Mouse (Mus musculus) heart, postnatal 0 days (tissue): ENCODE measurements around the gene Tfr2. TPM values are rescaled to one million over a fixed set of nuclear protein-coding genes. Genes with fewer than 3 reads are reported as not detected.
A peak's percentile ranks its signal among the peaks of the same experiment; 100 is the strongest.

Source experiments
- ATAC-seq: fragments of 200-750 bp; cut with Nextera tagmentation; 2 replicates; pipeline ENCODE4 v1.8.0; 2017; ENCODE audit warnings: low read depth, moderate number of reproducible peaks, moderate library complexity; ENCODE audit not compliant: insufficient read depth
- DNase-seq: peaks from one replicate; pipeline ENCODE4 v3.0.0-alpha.2; 2016; ENCODE audit warnings: low spot score
- H3K27ac ChIP-seq: fragments of 300-500 bp; sonication (generic); 2 replicates; pipeline ENCODE4 v1.5.1; 2014; ENCODE audit warnings: low read depth, mild to moderate bottlenecking
- H3K27me3 ChIP-seq: fragments of 300-500 bp; sonication (generic); 2 replicates; pipeline ENCODE4 v1.6.1; 2014; ENCODE audit warnings: low read length, mixed read lengths; ENCODE audit not compliant: control insufficient read depth, insufficient read depth
- H3K36me3 ChIP-seq: fragments of 300-500 bp; sonication (generic); replicated peaks from 2 replicates; pipeline ENCODE4 v1.6.1; 2014; ENCODE audit warnings: low read length, mixed read lengths; ENCODE audit not compliant: control insufficient read depth, insufficient read depth
- H3K4me1 ChIP-seq: fragments of 300-500 bp; sonication (generic); 2 replicates; pipeline ENCODE4 v1.6.1; 2014; ENCODE audit warnings: antibody characterized with exemption; ENCODE audit not compliant: control insufficient read depth, insufficient read depth
- H3K4me2 ChIP-seq: fragments of 300-500 bp; sonication (generic); 2 replicates; pipeline ENCODE4 v1.6.1; 2014; ENCODE audit warnings: low read depth, mild to moderate bottlenecking, low read length, moderate library complexity
- H3K4me3 ChIP-seq: fragments of 300-500 bp; sonication (generic); 2 replicates; pipeline ENCODE4 v1.5.1; 2014; ENCODE audit warnings: low read depth, low read length
- H3K9ac ChIP-seq: fragments of 300-500 bp; sonication (generic); replicated peaks from 2 replicates; pipeline ENCODE4 v1.6.1; 2014; ENCODE audit warnings: low read depth, low read length, mixed read lengths
- H3K9me3 ChIP-seq: fragments of 300-500 bp; sonication (generic); replicated peaks from 2 replicates; pipeline ENCODE4 v1.6.1; 2016; ENCODE audit warnings: low read length; ENCODE audit not compliant: control insufficient read depth
- CTCF ChIP-seq: IDR thresholded peaks from 2 replicates; pipeline ENCODE4 v1.5.1; 2016; ENCODE audit warnings: antibody characterized with exemption, control low read depth, low read depth
- EP300 ChIP-seq: IDR thresholded peaks from 2 replicates; pipeline ENCODE4 v1.6.1; 2016; ENCODE audit warnings: antibody characterized with exemption, low read depth
- WGBS: fragments of 180-500 bp; shearing (Covaris S2); extraction: QIAGEN DNeasy Blood & Tissue Kit; methylation state at CpG from one replicate; pipeline ENCODE4 v1.1.7; 2014; 5-methylcytosine and 5-hydroxymethylcytosine counted together
- microRNA-seq: library from miRNA; unstranded; fragments of <30 nt; microRNA quantifications from one replicate; pipeline ENCODE4, GENCODE M21; 2016
- polyA plus RNA-seq: library from polyadenylated mRNA; unstranded; fragments of >200 nt; fragmentation: Nextera tagmentation; extraction: Ambion mirVana; gene quantifications from 2 replicates; pipeline ENCODE4 v1.2.1, GENCODE M21; 2015
- total RNA-seq: library from RNA; depleted of rRNA; stranded (reverse); fragments of >200 nt; gene quantifications from 2 replicates; pipeline ENCODE4 v1.2.3, GENCODE M21; 2014; ENCODE audit warnings: low replicate concordance; rRNA removed

Tfr2 gene
- total and polyA plus RNA-seq, 2 experiments from 2014 or later, result 0.07 TPM; not detected in 1

- Histone ChIP-seq H3K27me3 (no peaks in the 10 kb centered on the region), H3K36me3 (peaks cover 38% of the 10 kb centered on the region), H3K9me3 (no peaks in the 10 kb centered on the region), H3K4me1 (peaks cover 23% of the 10 kb centered on the region), H3K9ac (peak overlapping the region; percentile 70; the same call in 1 of the 2 replicates), H3K4me3 (peak overlapping the region; percentile 79; the same call in 1 of the 2 replicates), H3K27ac (peak overlapping the region; percentile 88), H3K4me2 (peak overlapping the region; percentile 92; the same call in 1 of the 2 replicates)
- no peak for ATAC-seq
- 39% methylated on average over 4 of the region's 4 CpGs for WGBS
- TF ChIP-seq EP300 (no peak), CTCF (no peak)
- DNase-seq, result no peak
Observed at GRCm38 (mm10) chr5:137631591-137631990, 62.0 kb downstream of the Tfr2 start.

- DNase-seq (no peak), ATAC-seq (no peak)
- Histone ChIP-seq H3K9me3 (no peaks in the 10 kb centered on the region), H3K27me3 (no peaks in the 10 kb centered on the region), H3K4me2 (no peak overlapping the region), H3K4me3 (no peak overlapping the region), H3K27ac (no peak overlapping the region), H3K36me3 (peaks cover 57% of the 10 kb centered on the region), H3K9ac (no peak overlapping the region), H3K4me1 (peaks cover 17% of the 10 kb centered on the region)
- TF ChIP-seq EP300 (no peak), CTCF (no peak)
- 70% methylated on average over 12 of the region's 12 CpGs for WGBS
Observed at GRCm38 (mm10) chr5:137633397-137634084, 63.9 kb downstream of the Tfr2 start.

Small RNAs within 50 kb of the gene (microRNA-seq; reads per million reads assigned to microRNA genes)
- 0.89 reads per million for gene Mir6418

Other genes with a start within 250 kb of the Tfr2 start
- 7.3 and 14.8 TPM in 2 replicates for gene Slc12a9, start 236.2 kb upstream of the Tfr2 start, total RNA-seq
- gene Slc12a9, start 236.2 kb upstream of the Tfr2 start, polyA plus RNA-seq, result 4.0 and 4.5 TPM in 2 replicates
- 99.2 and 113 TPM in 2 replicates for gene Ephb4, start 219.7 kb upstream of the Tfr2 start, total RNA-seq
- gene Ephb4, start 219.7 kb upstream of the Tfr2 start, polyA plus RNA-seq, result 20.4 and 23.1 TPM in 2 replicates
- under 0.01 and 0.43 TPM in 2 replicates for gene Zan, start 92.8 kb upstream of the Tfr2 start, total RNA-seq
- gene Zan, start 92.8 kb upstream of the Tfr2 start, polyA plus RNA-seq, result 0.04 TPM in 2 replicates
- gene Pop7, start 67.3 kb upstream of the Tfr2 start, total RNA-seq, result 40.1 and 61.3 TPM in 2 replicates
- 39.9 and 40.6 TPM in 2 replicates for gene Pop7, start 67.3 kb upstream of the Tfr2 start, polyA plus RNA-seq
- 12.0 and 17.7 TPM in 2 replicates for gene Gigyf1, start 51.3 kb upstream of the Tfr2 start, total RNA-seq
- gene Gigyf1, start 51.3 kb upstream of the Tfr2 start, polyA plus RNA-seq, result 7.2 TPM in 2 replicates
- gene Epo, start 36.6 kb upstream of the Tfr2 start, total RNA-seq, result not detected in 2 replicates
- not detected in 2 replicates for gene Epo, start 36.6 kb upstream of the Tfr2 start, polyA plus RNA-seq
- gene Gnb2, start 36.3 kb upstream of the Tfr2 start, total RNA-seq, result 599 and 872 TPM in 2 replicates
- gene Gnb2, start 36.3 kb upstream of the Tfr2 start, polyA plus RNA-seq, result 301 TPM in 2 replicates
- not detected in 2 replicates for gene Actl6b, start 16.3 kb upstream of the Tfr2 start, total RNA-seq
- gene Actl6b, start 16.3 kb upstream of the Tfr2 start, polyA plus RNA-seq, result not detected in 2 replicates
- gene Mospd3, start 31.2 kb downstream of the Tfr2 start, total RNA-seq, result 9.3 TPM in 1 of 2 replicates, not detected in the other
- gene Mospd3, start 31.2 kb downstream of the Tfr2 start, polyA plus RNA-seq, result 18.3 and 19.7 TPM in 2 replicates
- 172 and 201 TPM in 2 replicates for gene Pcolce, start 43.9 kb downstream of the Tfr2 start, total RNA-seq
- gene Pcolce, start 43.9 kb downstream of the Tfr2 start, polyA plus RNA-seq, result 116 and 122 TPM in 2 replicates
- 0.65 TPM in 1 of 2 replicates, not detected in the other for gene Fbxo24, start 59.2 kb downstream of the Tfr2 start, total RNA-seq
- gene Fbxo24, start 59.2 kb downstream of the Tfr2 start, polyA plus RNA-seq, result 0.11 and 0.16 TPM in 2 replicates
- 12.7 and 19.7 TPM in 2 replicates for gene Lrch4, start 59.3 kb downstream of the Tfr2 start, total RNA-seq
- gene Lrch4, start 59.3 kb downstream of the Tfr2 start, polyA plus RNA-seq, result 15.9 and 17.8 TPM in 2 replicates
- gene Gm20605, start 59.3 kb downstream of the Tfr2 start, total RNA-seq, result 1.6 and 5.3 TPM in 2 replicates
- gene Gm20605, start 59.3 kb downstream of the Tfr2 start, polyA plus RNA-seq, result 1.8 and 2.5 TPM in 2 replicates
- 10.4 TPM in 1 of 2 replicates, not detected in the other for gene Sap25, start 71.5 kb downstream of the Tfr2 start, total RNA-seq
- 1.5 and 2.8 TPM in 2 replicates for gene Sap25, start 71.5 kb downstream of the Tfr2 start, polyA plus RNA-seq
- gene Irs3, start 75.9 kb downstream of the Tfr2 start, total RNA-seq, result 7.6 TPM in 1 of 2 replicates, not detected in the other
- gene Irs3, start 75.9 kb downstream of the Tfr2 start, polyA plus RNA-seq, result 0.08 and 0.23 TPM in 2 replicates
- gene Agfg2, start 114.9 kb downstream of the Tfr2 start, total RNA-seq, result 27.0 and 28.8 TPM in 2 replicates
- 14.3 and 15.5 TPM in 2 replicates for gene Agfg2, start 114.9 kb downstream of the Tfr2 start, polyA plus RNA-seq
- gene Nyap1, start 171.8 kb downstream of the Tfr2 start, total RNA-seq, result 1.3 and 5.8 TPM in 2 replicates
- 0.56 and 0.65 TPM in 2 replicates for gene Nyap1, start 171.8 kb downstream of the Tfr2 start, polyA plus RNA-seq
- 167 and 192 TPM in 2 replicates for gene Tsc22d4, start 175.9 kb downstream of the Tfr2 start, total RNA-seq
- gene Tsc22d4, start 175.9 kb downstream of the Tfr2 start, polyA plus RNA-seq, result 221 and 232 TPM in 2 replicates
- gene Ppp1r35, start 209.0 kb downstream of the Tfr2 start, total RNA-seq, result 24.0 and 24.5 TPM in 2 replicates
- gene Ppp1r35, start 209.0 kb downstream of the Tfr2 start, polyA plus RNA-seq, result 10.4 and 15.4 TPM in 2 replicates
- gene Mepce, start 217.8 kb downstream of the Tfr2 start, total RNA-seq, result 18.0 and 19.6 TPM in 2 replicates
- gene Mepce, start 217.8 kb downstream of the Tfr2 start, polyA plus RNA-seq, result 5.0 and 5.4 TPM in 2 replicates
- 1.4 and 8.7 TPM in 2 replicates for gene Zcwpw1, start 218.0 kb downstream of the Tfr2 start, total RNA-seq
- gene Zcwpw1, start 218.0 kb downstream of the Tfr2 start, polyA plus RNA-seq, result 2.2 and 3.6 TPM in 2 replicates